Mouse (Mus musculus) bone marrow, adult 2 months (tissue): Measurements from ENCODE around the gene Epp13. TPM values are rescaled to one million over a fixed set of nuclear protein-coding genes. Genes with fewer than 3 reads are reported as not detected.
A peak's percentile ranks its signal among the peaks of the same experiment; 100 is the strongest.
"Not testable (repeated sequence)": the region's sequence is repeated elsewhere in the genome, so short reads cannot be mapped to it uniquely, and the experiment has no call there.

ENCODE experiments used
- H3K27ac ChIP-seq: fragments of 200-500 bp; 2 replicates; pipeline ENCODE4 v1.5.1; 2012; ENCODE audit warnings: low read depth, mild to moderate bottlenecking, control low read depth, inconsistent platforms, low read length; ENCODE audit not compliant: control insufficient read depth, poor library complexity, insufficient read depth
- H3K4me1 ChIP-seq: fragments of 200-500 bp; 2 replicates; pipeline ENCODE4 v1.6.1; 2011; ENCODE audit warnings: low read length; ENCODE audit not compliant: control insufficient read depth, insufficient read depth
- H3K4me3 ChIP-seq: fragments of 200-500 bp; replicated peaks from 2 replicates; pipeline ENCODE3; 2011; ENCODE audit warnings: mild to moderate bottlenecking, low read depth, low read length, control low read depth; ENCODE audit not compliant: control insufficient read depth
- CTCF ChIP-seq: fragments of 200-500 bp; IDR thresholded peaks from 2 replicates; pipeline ENCODE4 v1.5.1; 2011; ENCODE audit warnings: low read length, control low read depth; ENCODE audit not compliant: control insufficient read depth, insufficient read depth
- POLR2A ChIP-seq: fragments of 200-500 bp; IDR thresholded peaks from 2 replicates; pipeline ENCODE4 v1.6.1; 2011; ENCODE audit warnings: low read depth, mild to moderate bottlenecking, control low read depth, low read length, borderline replicate concordance; ENCODE audit not compliant: control insufficient read depth
- WGBS: fragments of 180-500 bp; shearing (Covaris S2); methylation state at CpG from one replicate; pipeline ENCODE4 v1.1.7; 2018; 5-methylcytosine and 5-hydroxymethylcytosine counted together
- polyA plus RNA-seq: library from polyadenylated mRNA; stranded (reverse); fragments of >200 nt; gene quantifications from 2 replicates; pipeline ENCODE4 v1.2.4, GENCODE M21; 2011; ENCODE audit warnings: low replicate concordance; ENCODE audit not compliant: missing spikeins, insufficient read depth, insufficient read length

The Epp13 gene
- polyA plus RNA-seq, 1 experiment, result not detected

GRCm38 (mm10) chr7:6277906-6278305, 25.4 kb downstream of the Epp13 start:
- no peak for TF ChIP-seq POLR2A
- no peak for TF ChIP-seq CTCF
- WGBS, result 45% methylated on average over 3 of the region's 3 CpGs
- Histone ChIP-seq H3K4me3 (no peak overlapping the region), H3K4me1 (no peaks in the 10 kb centered on the region; the same call in 1 of the 2 replicates), H3K27ac (no peak overlapping the region)

DNA sequence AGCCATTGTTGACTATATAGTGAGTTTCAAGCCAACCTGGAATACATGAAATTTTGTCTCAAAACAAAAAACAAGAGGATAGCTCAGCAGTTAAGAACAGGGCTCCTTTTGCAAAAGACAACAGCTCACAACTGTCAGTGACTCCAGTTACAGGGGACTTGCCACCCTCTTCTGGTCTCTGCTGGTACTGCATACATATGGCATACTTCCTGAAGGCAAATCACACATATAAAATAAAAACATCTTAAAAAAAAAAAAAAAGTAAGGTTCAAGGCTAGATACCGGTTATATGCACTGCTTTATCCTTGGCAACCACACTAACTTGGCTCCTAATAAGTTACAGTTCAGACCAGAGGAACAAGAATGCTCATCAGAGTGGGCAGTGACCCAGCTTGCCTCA, 30.2 kb downstream of the Epp13 start:
- TF ChIP-seq POLR2A, result no peak
- 0 out of 2 replicates have a peak, but pooled peaks have one; percentile 16 for TF ChIP-seq CTCF
- Histone ChIP-seq H3K27ac (no peak overlapping the region), H3K4me1 (no peaks in the 10 kb centered on the region; the same call in 1 of the 2 replicates), H3K4me3 (peak overlapping the region; percentile 63)
- 0% methylated on average over 1 of the region's 1 CpGs for WGBS

DNA sequence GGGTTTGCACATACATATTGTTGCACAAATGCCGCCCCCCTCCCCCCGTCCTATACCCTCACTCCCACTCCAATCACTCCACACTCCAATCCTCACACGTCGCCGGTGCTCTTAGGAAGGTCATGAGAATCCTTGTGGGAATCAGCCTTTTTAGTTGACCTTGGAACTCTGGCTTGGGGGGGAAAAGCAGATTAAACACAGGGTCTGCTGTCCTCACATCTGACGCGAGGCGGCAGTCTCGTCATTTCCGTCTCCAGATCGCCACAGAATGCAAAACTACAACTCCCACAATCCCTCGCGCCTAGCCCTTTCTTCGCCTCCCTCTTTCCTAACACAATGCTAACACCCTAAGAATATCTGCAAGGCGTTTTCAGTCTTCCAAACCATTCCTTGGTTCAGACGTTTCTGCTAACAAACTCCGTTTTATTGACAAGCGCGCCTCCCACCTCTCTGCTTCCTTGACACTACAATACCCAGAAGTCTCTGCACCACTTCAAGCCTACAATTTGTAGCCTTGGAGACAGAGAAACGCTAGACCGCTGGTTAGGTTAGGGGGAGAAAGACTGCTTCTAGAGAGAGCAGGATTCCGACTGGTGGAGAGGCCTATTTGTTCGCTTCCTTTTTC, 31.1 kb downstream of the Epp13 start:
- under 1% methylated on average over 23 of the region's 23 CpGs for WGBS
- TF ChIP-seq CTCF (peak; percentile 55; the same call in 1 of the 2 replicates), POLR2A (no peak)
- Histone ChIP-seq H3K4me1 (no peaks in the 10 kb centered on the region; the same call in 1 of the 2 replicates), H3K4me3 (peak overlapping the region; percentile 75), H3K27ac (peak overlapping the region; percentile 46)

DNA sequence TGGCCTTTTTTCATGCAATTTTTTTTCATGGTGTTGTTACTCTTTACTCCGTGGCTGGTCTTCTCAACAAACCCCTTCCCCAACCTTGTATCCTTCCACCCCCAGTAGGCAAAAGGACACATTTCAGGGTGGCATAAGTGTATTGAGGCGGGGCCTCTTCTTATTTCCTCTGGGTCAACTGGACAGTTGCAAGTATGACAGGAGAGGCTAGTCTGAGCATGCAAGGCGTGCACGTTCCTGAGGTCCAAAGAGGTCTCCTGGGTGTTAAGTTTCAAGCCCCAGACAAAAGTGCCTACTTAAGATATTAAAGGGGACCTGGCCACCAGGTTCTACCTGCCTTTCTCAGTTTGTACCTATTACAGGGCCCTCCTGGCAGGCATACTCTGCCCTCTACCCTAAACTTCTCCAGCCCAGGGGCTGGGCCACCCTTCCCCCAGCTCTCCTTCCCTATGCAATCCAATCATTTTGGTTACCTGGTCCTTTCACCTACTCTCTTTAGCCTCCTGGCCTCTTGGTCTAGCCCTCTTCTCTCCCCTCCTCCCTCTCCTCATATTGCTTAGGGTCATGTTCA, 32.0 kb downstream of the Epp13 start:
- H3K27ac ChIP-seq, result no peak overlapping the region
- H3K4me3 ChIP-seq, result no peak overlapping the region
- H3K4me1 ChIP-seq, result no peaks in the 10 kb centered on the region; the same call in 1 of the 2 replicates
- TF ChIP-seq POLR2A, result no peak
- TF ChIP-seq CTCF, result no peak
- 91% methylated on average over 4 of the region's 4 CpGs for WGBS

- Histone ChIP-seq H3K4me1 (no peaks in the 10 kb centered on the region; the same call in 1 of the 2 replicates), H3K4me3 (no peak overlapping the region), H3K27ac (no peak overlapping the region)
- WGBS, result 47% methylated on average over 6 of the region's 6 CpGs
- TF ChIP-seq CTCF (no peak), POLR2A (no peak)
Measured at GRCm38 (mm10) chr7:6285366-6285765, 32.9 kb downstream of the Epp13 start.

DNA sequence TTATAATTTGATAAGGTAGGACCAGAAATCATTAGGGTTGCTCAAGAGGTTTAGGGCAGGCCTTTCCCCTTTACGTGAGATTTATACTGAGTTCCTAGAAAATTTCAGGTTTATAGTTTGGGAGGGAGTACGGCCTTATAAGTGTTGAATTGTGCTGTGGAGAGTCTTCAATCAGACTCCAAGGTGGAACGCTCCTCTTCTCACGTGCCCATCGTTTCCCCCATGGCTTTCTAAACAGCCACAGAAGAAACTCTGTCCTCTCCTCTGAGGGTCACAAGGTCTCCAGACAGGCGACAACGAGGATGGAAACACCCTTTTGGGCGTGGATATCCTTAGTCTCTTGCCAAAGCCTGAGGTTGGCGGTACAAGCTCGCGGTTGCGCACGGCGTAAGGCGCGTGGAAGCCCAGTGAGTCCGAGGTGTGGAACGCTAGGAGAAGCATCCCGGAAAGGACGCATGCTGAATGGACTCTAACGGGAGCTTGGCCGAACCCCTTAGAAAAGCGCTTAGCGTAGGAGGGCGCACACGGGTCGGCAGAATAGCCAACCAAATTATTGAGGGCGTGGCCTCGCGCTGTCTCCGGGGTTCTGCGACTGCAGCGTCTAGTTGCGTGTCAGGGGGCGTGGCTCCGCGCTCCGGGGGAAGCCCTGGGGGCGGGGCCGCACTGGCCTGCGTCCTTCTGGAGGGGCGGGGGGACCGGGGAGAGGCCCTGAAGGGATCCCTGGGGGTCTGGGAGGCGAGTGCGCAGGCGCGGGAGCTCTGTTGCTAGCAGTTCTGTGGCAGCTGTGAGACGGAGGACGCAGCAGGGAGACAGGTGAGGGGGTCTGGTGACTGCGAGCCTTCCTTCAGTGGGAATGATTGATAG, 33.6 kb downstream of the Epp13 start, which contains the start of gene Zfp667:
TSS of gene Zfp667 (plus strand) at position 738 of the 864 bp plus-strand sequence.
- WGBS, result 1% methylated on average over 50 of the region's 50 CpGs
- Histone ChIP-seq H3K4me1 (no peaks in the 10 kb centered on the region; the same call in 1 of the 2 replicates), H3K4me3 (peak within 1 kb of the TSS; percentile 95), H3K27ac (peak within 1 kb of the TSS; percentile 59)
- TF ChIP-seq CTCF, result no peak
- TF ChIP-seq POLR2A, result 0 out of 2 replicates have a peak, but pooled peaks have one; percentile 14

DNA sequence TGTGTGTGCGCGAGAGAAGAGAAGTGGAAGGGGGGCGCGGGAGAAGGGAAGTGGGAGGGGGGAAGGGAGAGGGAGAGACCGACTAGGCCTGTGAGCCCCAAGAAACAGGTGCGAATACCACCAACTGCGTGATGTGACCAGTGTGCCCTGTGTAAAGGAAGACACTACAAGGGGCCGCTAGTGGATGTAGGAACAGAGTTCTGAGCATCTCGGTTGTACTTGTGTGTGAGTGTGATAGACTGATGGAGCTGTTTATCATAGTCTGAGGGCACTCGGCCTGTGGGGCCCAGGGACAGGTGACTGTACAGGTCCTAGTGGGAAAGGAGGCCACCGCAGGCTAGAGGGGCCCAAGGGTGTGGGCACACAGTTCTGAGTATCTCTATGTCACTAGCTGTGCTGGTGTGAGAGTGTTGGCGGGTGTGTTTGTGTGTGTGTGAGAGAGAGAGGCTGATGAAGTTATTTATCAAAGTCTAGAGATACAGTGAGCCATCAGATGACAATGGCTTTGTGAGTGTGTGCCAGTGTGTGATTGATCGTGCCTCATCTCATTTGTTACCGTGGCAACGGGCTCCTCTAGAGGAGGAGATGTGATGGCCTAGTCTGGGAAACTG, 34.5 kb downstream of the Epp13 start:
- 31% methylated on average over 15 of the region's 15 CpGs for WGBS
- Histone ChIP-seq H3K4me3 (peak overlapping the region; percentile 95), H3K4me1 (no peaks in the 10 kb centered on the region; the same call in 1 of the 2 replicates), H3K27ac (no peak overlapping the region)
- TF ChIP-seq POLR2A (no peak), CTCF (no peak)

DNA sequence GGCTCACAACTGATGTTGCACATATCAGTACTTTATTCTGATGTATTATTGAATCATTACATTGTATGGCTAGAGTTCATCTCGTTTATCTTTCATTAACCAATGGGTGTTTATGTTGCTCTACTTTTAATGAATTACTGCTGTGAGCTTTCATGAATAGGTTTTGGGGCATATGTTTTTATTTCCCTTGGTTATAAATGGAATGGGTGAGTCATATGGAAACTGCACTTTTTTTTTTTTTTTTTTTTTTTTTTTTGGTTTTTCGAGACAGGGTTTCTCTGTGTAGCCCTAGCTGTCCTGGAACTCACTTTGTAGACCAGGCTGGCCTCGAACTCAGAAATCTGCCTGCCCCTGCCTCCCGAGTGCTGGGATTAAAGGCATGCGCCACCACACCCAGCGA, 38.6 kb downstream of the Epp13 start:
- not testable (repeated sequence) for H3K27ac ChIP-seq, H3K4me1 ChIP-seq, H3K4me3 ChIP-seq
- 70% methylated on average over 6 of the region's 6 CpGs for WGBS

DNA sequence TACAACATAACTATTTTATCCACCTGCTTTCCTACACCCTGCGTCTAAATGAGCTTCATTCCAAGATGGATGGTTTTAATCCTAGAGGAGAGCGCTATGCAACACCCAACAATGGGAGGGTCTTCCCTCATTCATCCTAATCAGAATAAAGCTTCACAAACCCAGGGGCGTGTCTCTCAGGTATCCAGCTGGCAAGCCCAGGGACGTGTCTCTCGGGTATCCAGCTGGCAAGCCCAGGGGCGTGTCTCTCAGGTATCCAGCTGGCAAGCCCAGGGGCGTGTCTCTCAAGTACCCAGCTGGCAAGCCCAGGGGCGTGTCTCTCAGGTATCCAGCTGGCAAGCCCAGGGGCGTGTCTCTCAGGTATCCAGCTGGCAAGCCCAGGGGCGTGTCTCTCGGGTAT, 48.3 kb downstream of the Epp13 start:
- H3K4me3 ChIP-seq, H3K4me1 ChIP-seq: not testable (repeated sequence)
- WGBS, result 82% methylated on average over 11 of the region's 11 CpGs

More for the DNA sequence above, 48.3 kb downstream of the Epp13 start:
- H3K27ac ChIP-seq, result not testable (repeated sequence)
